Mouse (Mus musculus) intestine, postnatal 0 days (tissue): Measurements from ENCODE around the gene Agmat. TPM values are rescaled to one million over a fixed set of nuclear protein-coding genes. Genes with fewer than 3 reads are reported as not detected.

ENCODE experiments used
- ATAC-seq: fragments of 200-750 bp; cut with Nextera tagmentation; 2 replicates; pipeline ENCODE4 v1.8.0; 2017; ENCODE audit warnings: mild to moderate bottlenecking, moderate TSS enrichment, moderate library complexity
- H3K27ac ChIP-seq: fragments of 300-500 bp; sonication (generic); 2 replicates; pipeline ENCODE4 v1.5.1; 2014; ENCODE audit warnings: mild to moderate bottlenecking, low read depth, low read length, moderate library complexity
- H3K27me3 ChIP-seq: fragments of 300-500 bp; sonication (generic); replicated peaks from 2 replicates; pipeline ENCODE4 v1.6.1; 2014; ENCODE audit warnings: low read length, mixed read lengths; ENCODE audit not compliant: control insufficient read depth, insufficient read depth
- H3K36me3 ChIP-seq: fragments of 300-500 bp; sonication (generic); 2 replicates; pipeline ENCODE4 v1.6.1; 2014; ENCODE audit warnings: mild to moderate bottlenecking, moderate library complexity; ENCODE audit not compliant: control insufficient read depth, insufficient read depth
- H3K4me1 ChIP-seq: fragments of 300-500 bp; sonication (generic); replicated peaks from 2 replicates; pipeline ENCODE4 v1.6.1; 2014; ENCODE audit warnings: antibody characterized with exemption, low read length, mixed read lengths; ENCODE audit not compliant: control insufficient read depth, insufficient read depth
- H3K4me2 ChIP-seq: fragments of 300-500 bp; sonication (generic); replicated peaks from 2 replicates; pipeline ENCODE4 v1.6.1; 2014; ENCODE audit warnings: low read depth, mild to moderate bottlenecking, moderate library complexity
- H3K4me3 ChIP-seq: fragments of 300-500 bp; sonication (generic); 2 replicates; pipeline ENCODE4 v1.5.1; 2014; ENCODE audit warnings: low read depth, low read length
- H3K9ac ChIP-seq: fragments of 300-500 bp; sonication (generic); 2 replicates; pipeline ENCODE4 v1.6.1; 2014; ENCODE audit warnings: mild to moderate bottlenecking, low read depth, low read length
- H3K9me3 ChIP-seq: fragments of 300-500 bp; sonication (generic); 2 replicates; pipeline ENCODE4 v1.6.1; 2016; ENCODE audit warnings: mixed run types; ENCODE audit not compliant: control insufficient read depth
- CTCF ChIP-seq: sonication (generic); IDR thresholded peaks from 2 replicates; pipeline ENCODE4 v1.5.1; 2016; ENCODE audit warnings: low read depth, mild to moderate bottlenecking, control low read depth, antibody characterized with exemption, moderate library complexity
- WGBS: fragments of 180-500 bp; shearing (Covaris S2); extraction: QIAGEN DNeasy Blood & Tissue Kit; methylation state at CpG from one replicate; pipeline ENCODE4 v1.1.7; 2014; 5-methylcytosine and 5-hydroxymethylcytosine counted together
- polyA plus RNA-seq: library from polyadenylated mRNA; unstranded; fragments of >200 nt; fragmentation: Nextera tagmentation; extraction: Ambion mirVana; gene quantifications from 2 replicates; pipeline ENCODE4 v1.2.1, GENCODE M21; 2015

Agmat gene
- polyA plus RNA-seq, 1 experiment from 2014 or later: 106 TPM

GRCm38 (mm10) chr4:141722731-141723672 lies 23.5 kb upstream of the Agmat start, which contains the start of gene Ddi2:
Gene Ddi2 (minus strand): TSS chr4:141723419.
- H3K27ac ChIP-seq: peak within 1 kb of the TSS; percentile 98
- no peaks in the 10 kb centered on the region for H3K27me3 ChIP-seq
- no peaks in the 10 kb centered on the region for H3K4me1 ChIP-seq
- ATAC-seq: peak; percentile 82
- peak within 1 kb of the TSS; percentile 90 for H3K4me2 ChIP-seq
- peak within 1 kb of the TSS; percentile 85 for H3K4me3 ChIP-seq
- H3K9ac ChIP-seq: peak within 1 kb of the TSS; percentile 94
- no peak for TF ChIP-seq CTCF
- peaks cover 8% of the 10 kb centered on the region; the same call in 1 of the 2 replicates for H3K36me3 ChIP-seq
- no peaks in the 10 kb centered on the region for H3K9me3 ChIP-seq
- WGBS: under 1% methylated on average over 70 of the region's 105 CpGs

GRCm38 (mm10) chr4:141723673-141724068 lies 22.8 kb upstream of the Agmat start:
- 10% methylated on average over 13 of the region's 13 CpGs for WGBS

GRCm38 (mm10) chr4:141724594-141724993 lies 21.9 kb upstream of the Agmat start:
- H3K4me2 ChIP-seq: no peak overlapping the region
- 0 out of 2 replicates have a peak, but pooled peaks cover 7% of the 10 kb centered on the region for H3K36me3 ChIP-seq
- 63% methylated on average over 11 of the region's 11 CpGs for WGBS
- H3K4me3 ChIP-seq: no peak overlapping the region
- no peaks in the 10 kb centered on the region; the same call in 1 of the 2 replicates for H3K4me1 ChIP-seq
- no peaks in the 10 kb centered on the region for H3K9me3 ChIP-seq
- H3K27ac ChIP-seq: no peak overlapping the region
- TF ChIP-seq CTCF: no peak
- no peak for ATAC-seq
- no peak overlapping the region for H3K9ac ChIP-seq
- no peaks in the 10 kb centered on the region for H3K27me3 ChIP-seq

More at GRCm38 (mm10) chr4:141723673-141724068, 22.8 kb upstream of the Agmat start:
- Histone ChIP-seq H3K9me3 (no peaks in the 10 kb centered on the region), H3K36me3 (0 out of 2 replicates have a peak, but pooled peaks cover 8% of the 10 kb centered on the region), H3K9ac (peak overlapping the region; percentile 94), H3K4me3 (peak overlapping the region; percentile 85), H3K4me1 (no peaks in the 10 kb centered on the region), H3K27ac (no peak overlapping the region), H3K27me3 (no peaks in the 10 kb centered on the region), H3K4me2 (peak overlapping the region; percentile 90)
- TF ChIP-seq CTCF: no peak
- ATAC-seq: no peak

GRCm38 (mm10) chr4:141725277-141725676 lies 21.2 kb upstream of the Agmat start:
- no peak for ATAC-seq
- Histone ChIP-seq H3K27me3 (no peaks in the 10 kb centered on the region), H3K4me1 (no peaks in the 10 kb centered on the region; the same call in 1 of the 2 replicates), H3K27ac (no peak overlapping the region; the same call in 1 of the 2 replicates), H3K4me2 (no peak overlapping the region), H3K36me3 (0 out of 2 replicates have a peak, but pooled peaks cover 1% of the 10 kb centered on the region), H3K9me3 (no peaks in the 10 kb centered on the region), H3K4me3 (no peak overlapping the region), H3K9ac (no peak overlapping the region)
- no peak for TF ChIP-seq CTCF
- WGBS: 65% methylated on average over 5 of the region's 5 CpGs

- no peaks in the 10 kb centered on the region for H3K36me3 ChIP-seq
- no peaks in the 10 kb centered on the region for H3K9me3 ChIP-seq
- ATAC-seq: no peak
- 24% methylated on average over 3 of the region's 3 CpGs for WGBS
- no peak overlapping the region for H3K4me3 ChIP-seq
- H3K4me2 ChIP-seq: no peak overlapping the region
- H3K9ac ChIP-seq: no peak overlapping the region
- no peak for TF ChIP-seq CTCF
- no peaks in the 10 kb centered on the region for H3K27me3 ChIP-seq
- peak overlapping the region; percentile 41; the same call in 1 of the 2 replicates for H3K27ac ChIP-seq
- no peaks in the 10 kb centered on the region; the same call in 1 of the 2 replicates for H3K4me1 ChIP-seq
These were observed 20.7 kb upstream of the Agmat start for GRCm38 (mm10) chr4:141725738-141726137.

- H3K27ac ChIP-seq: peak overlapping the region; percentile 76
- no peak overlapping the region for H3K9ac ChIP-seq
- H3K27me3 ChIP-seq: no peaks in the 10 kb centered on the region
- WGBS: 35% methylated on average over 3 of the region's 3 CpGs
- peak overlapping the region; percentile 17; the same call in 1 of the 2 replicates for H3K4me2 ChIP-seq
- no peaks in the 10 kb centered on the region for H3K9me3 ChIP-seq
- TF ChIP-seq CTCF: no peak
- H3K4me1 ChIP-seq: no peaks in the 10 kb centered on the region; the same call in none of the 2 replicates
- H3K36me3 ChIP-seq: no peaks in the 10 kb centered on the region
- no peak overlapping the region for H3K4me3 ChIP-seq
- peak; percentile 79 for ATAC-seq
These were observed 17.2 kb upstream of the Agmat start for GRCm38 (mm10) chr4:141729266-141729665.
